Mouse (Mus musculus) thymus, adult 2 months (tissue): ENCODE results near the gene Tbx18. TPM values are rescaled to one million over a fixed set of nuclear protein-coding genes. Genes with fewer than 3 reads are reported as not detected.

ENCODE experiments used
- DNase-seq: peaks from one replicate; pipeline ENCODE4 v3.0.0; 2021
- H3K27ac ChIP-seq: fragments of 200-500 bp; 2 replicates; pipeline ENCODE4 v1.5.1; 2012; ENCODE audit warnings: low read length, control low read depth; ENCODE audit not compliant: control insufficient read depth, insufficient read depth
- H3K27me3 ChIP-seq: fragments of 200-500 bp; 2 replicates; pipeline ENCODE4 v1.6.1; 2012; ENCODE audit warnings: mild to moderate bottlenecking, low read length, moderate library complexity, mixed read lengths; ENCODE audit not compliant: control insufficient read depth, insufficient read depth
- H3K36me3 ChIP-seq: fragments of 200-500 bp; 2 replicates; pipeline ENCODE4 v1.6.1; 2012; ENCODE audit warnings: mild to moderate bottlenecking, low read length, moderate library complexity; ENCODE audit not compliant: control insufficient read depth, insufficient read depth
- H3K4me1 ChIP-seq: fragments of 200-500 bp; replicated peaks from 2 replicates; pipeline ENCODE4 v1.6.1; 2012; ENCODE audit warnings: low read length; ENCODE audit not compliant: control insufficient read depth, insufficient read depth
- H3K4me3 ChIP-seq: fragments of 200-500 bp; 2 replicates; pipeline ENCODE4 v1.5.1; 2012; ENCODE audit warnings: mild to moderate bottlenecking, low read length, control low read depth, moderate library complexity; ENCODE audit not compliant: control insufficient read depth, insufficient read depth
- CTCF ChIP-seq: fragments of 200-500 bp; IDR thresholded peaks from 2 replicates; pipeline ENCODE4 v1.5.1; 2012; ENCODE audit warnings: mild to moderate bottlenecking, control low read depth, low read length, moderate library complexity, borderline replicate concordance; ENCODE audit not compliant: control insufficient read depth, poor library complexity, insufficient read depth; ENCODE audit errors: extremely low read depth
- POLR2A ChIP-seq: fragments of 200-500 bp; IDR thresholded peaks from 2 replicates; pipeline ENCODE4 v1.6.1; 2012; ENCODE audit warnings: mild to moderate bottlenecking, low read length, control low read depth, moderate library complexity; ENCODE audit not compliant: control insufficient read depth, poor library complexity, insufficient read depth; ENCODE audit errors: extremely low read depth
- WGBS: fragments of 180-500 bp; shearing (Covaris S2); methylation state at CpG from one replicate; pipeline ENCODE4 v1.1.7; 2018; 5-methylcytosine and 5-hydroxymethylcytosine counted together
- polyA plus RNA-seq: library from polyadenylated mRNA; depleted of rRNA; stranded (reverse); fragments of >200 nt; gene quantifications from 2 replicates; pipeline ENCODE4 v1.2.3, GENCODE M21; 2012

Tbx18 gene
- polyA plus RNA-seq, 1 experiment: 0.65 TPM

- no peak overlapping the region for H3K27ac ChIP-seq
- TF ChIP-seq CTCF: no peak
- TF ChIP-seq POLR2A: no peak
- H3K36me3 ChIP-seq: no peaks in the 10 kb centered on the region
- DNase-seq: no peak
- H3K4me3 ChIP-seq: no peak overlapping the region
- H3K4me1 ChIP-seq: no peaks in the 10 kb centered on the region
- H3K27me3 ChIP-seq: peaks cover 15% of the 10 kb centered on the region
- WGBS: 9% methylated on average over 11 of the region's 11 CpGs
These were observed 2.2 kb upstream of the Tbx18 start for GRCm38 (mm10) chr9:87733236-87733630.

GRCm38 (mm10) chr9:87732416-87733235 is 1.6 kb upstream of the Tbx18 start:
- WGBS: 13% methylated on average over 25 of the region's 25 CpGs
- Histone ChIP-seq H3K27ac (no peak overlapping the region), H3K4me3 (no peak overlapping the region), H3K4me1 (no peaks in the 10 kb centered on the region), H3K36me3 (no peaks in the 10 kb centered on the region), H3K27me3 (peaks cover 15% of the 10 kb centered on the region)
- TF ChIP-seq POLR2A (no peak), CTCF (no peak)
- no peak for DNase-seq

GRCm38 (mm10) chr9:87730271-87730960 is 644 bp downstream of the Tbx18 start:
- DNase-seq: no peak
- peaks cover 15% of the 10 kb centered on the region for H3K27me3 ChIP-seq
- no peak overlapping the region for H3K27ac ChIP-seq

GRCm38 (mm10) chr9:87729316-87730270 is 1.5 kb downstream of the Tbx18 start:
- peaks cover 15% of the 10 kb centered on the region for H3K27me3 ChIP-seq
- DNase-seq: no peak
- H3K27ac ChIP-seq: no peak overlapping the region
- no peaks in the 10 kb centered on the region for H3K36me3 ChIP-seq
- no peak for TF ChIP-seq CTCF
- no peak for TF ChIP-seq POLR2A
- WGBS: 6% methylated on average over 75 of the region's 75 CpGs
- no peaks in the 10 kb centered on the region for H3K4me1 ChIP-seq
- H3K4me3 ChIP-seq: no peak overlapping the region

More at GRCm38 (mm10) chr9:87730271-87730960, 644 bp downstream of the Tbx18 start:
- Histone ChIP-seq H3K4me1 (no peaks in the 10 kb centered on the region), H3K4me3 (no peak overlapping the region), H3K36me3 (no peaks in the 10 kb centered on the region)
- WGBS: 2% methylated on average over 89 of the region's 91 CpGs
- TF ChIP-seq POLR2A (no peak), CTCF (no peak)

GRCm38 (mm10) chr9:87728107-87728506 is 3.0 kb downstream of the Tbx18 start:
- peaks cover 13% of the 10 kb centered on the region for H3K27me3 ChIP-seq
- no peaks in the 10 kb centered on the region for H3K36me3 ChIP-seq
- 34% methylated on average over 3 of the region's 3 CpGs for WGBS
- H3K4me3 ChIP-seq: no peak overlapping the region
- no peak overlapping the region for H3K27ac ChIP-seq
- no peak for TF ChIP-seq CTCF
- TF ChIP-seq POLR2A: no peak
- no peaks in the 10 kb centered on the region for H3K4me1 ChIP-seq
- DNase-seq: no peak

GRCm38 (mm10) chr9:87727155-87727953 is 3.7 kb downstream of the Tbx18 start:
- no peak overlapping the region for H3K27ac ChIP-seq
- TF ChIP-seq CTCF: no peak
- no peak for TF ChIP-seq POLR2A
- WGBS: 16% methylated on average over 12 of the region's 12 CpGs
- DNase-seq: no peak
- H3K36me3 ChIP-seq: no peaks in the 10 kb centered on the region
- H3K27me3 ChIP-seq: peaks cover 10% of the 10 kb centered on the region
- no peak overlapping the region for H3K4me3 ChIP-seq
- H3K4me1 ChIP-seq: no peaks in the 10 kb centered on the region
